Mouse (Mus musculus) neural tube, embryonic 13.5 days (tissue): ENCODE results near the gene Cmtm8. TPM values are rescaled to one million over a fixed set of nuclear protein-coding genes. Genes with fewer than 3 reads are reported as not detected.

Source experiments
- ATAC-seq: fragments of 200-750 bp; cut with Nextera tagmentation; 2 replicates; pipeline ENCODE4 v1.8.0; 2017; ENCODE audit warnings: low read depth, mild to moderate bottlenecking, moderate TSS enrichment, moderate library complexity
- H3K27ac ChIP-seq: fragments of 300-500 bp; sonication (generic); replicated peaks from 2 replicates; pipeline ENCODE4 v1.5.1; 2015; ENCODE audit warnings: moderate library complexity, mild to moderate bottlenecking, inconsistent platforms
- H3K27me3 ChIP-seq: fragments of 300-500 bp; sonication (generic); 2 replicates; pipeline ENCODE4 v1.6.1; 2015; ENCODE audit warnings: mild to moderate bottlenecking, inconsistent platforms
- H3K36me3 ChIP-seq: fragments of 300-500 bp; sonication (generic); 2 replicates; pipeline ENCODE4 v1.6.1; 2015; ENCODE audit warnings: mild to moderate bottlenecking, inconsistent platforms
- H3K4me1 ChIP-seq: fragments of 300-500 bp; sonication (generic); replicated peaks from 2 replicates; pipeline ENCODE4 v1.6.1; 2015; ENCODE audit warnings: inconsistent platforms
- H3K4me2 ChIP-seq: fragments of 300-500 bp; sonication (generic); 2 replicates; pipeline ENCODE4 v1.6.1; 2015; ENCODE audit warnings: inconsistent platforms, mild to moderate bottlenecking, moderate library complexity
- H3K4me3 ChIP-seq: fragments of 300-500 bp; sonication (generic); 2 replicates; pipeline ENCODE4 v1.5.1; 2015; ENCODE audit warnings: mild to moderate bottlenecking, inconsistent platforms
- H3K9ac ChIP-seq: fragments of 300-500 bp; sonication (generic); 2 replicates; pipeline ENCODE4 v1.6.1; 2015; ENCODE audit warnings: moderate library complexity, mild to moderate bottlenecking, inconsistent platforms
- H3K9me3 ChIP-seq: fragments of 300-500 bp; sonication (generic); 2 replicates; pipeline ENCODE4 v1.6.1; 2016; ENCODE audit warnings: inconsistent platforms
- whole genome bisulfite sequencing: fragments of 180-500 bp; shearing (Covaris S2); methylation state at CpG from one replicate; pipeline ENCODE4 v1.1.7; 2015; 5-methylcytosine and 5-hydroxymethylcytosine counted together
- polyA plus RNA-seq: library from polyadenylated mRNA; unstranded; fragments of >200 nt; fragmentation: Nextera tagmentation; extraction: Ambion mirVana; gene quantifications from 2 replicates; pipeline ENCODE4 v1.2.1, GENCODE M21; 2015

The Cmtm8 gene
- polyA plus RNA-seq, 1 experiment from 2014 or later: 17.3 TPM

GRCm38 (mm10) chr9:114780746-114781525 lies 63.0 kb downstream of the Cmtm8 start:
- H3K4me1 ChIP-seq: peaks cover 30% of the 10 kb centered on the region
- H3K9me3 ChIP-seq: no peaks in the 10 kb centered on the region
- H3K4me3 ChIP-seq: peak overlapping the region; percentile 51
- peaks cover 6% of the 10 kb centered on the region; the same call in 1 of the 2 replicates for H3K27me3 ChIP-seq
- no peaks in the 10 kb centered on the region for H3K36me3 ChIP-seq
- peak overlapping the region; percentile 74 for H3K9ac ChIP-seq
- WGBS: under 1% methylated on average over 38 of the region's 38 CpGs
- H3K27ac ChIP-seq: peak overlapping the region; percentile 46
- H3K4me2 ChIP-seq: peak overlapping the region; percentile 94
- ATAC-seq: peak; percentile 44; the same call in 1 of the 2 replicates

- peak overlapping the region; percentile 94 for H3K4me2 ChIP-seq
- no peak overlapping the region for H3K27ac ChIP-seq
- ATAC-seq: 0 out of 2 replicates have a peak, but pooled peaks have one; percentile 6
- 28% methylated on average over 23 of the region's 23 CpGs for WGBS
- H3K36me3 ChIP-seq: no peaks in the 10 kb centered on the region
- no peaks in the 10 kb centered on the region for H3K9me3 ChIP-seq
- H3K4me3 ChIP-seq: peak overlapping the region; percentile 51
- peak overlapping the region; percentile 74 for H3K9ac ChIP-seq
- H3K27me3 ChIP-seq: peaks cover 6% of the 10 kb centered on the region; the same call in 1 of the 2 replicates
- peaks cover 28% of the 10 kb centered on the region for H3K4me1 ChIP-seq
These were observed 63.8 kb downstream of the Cmtm8 start for GRCm38 (mm10) chr9:114779984-114780745.

GRCm38 (mm10) chr9:114778877-114779276 lies 65.1 kb downstream of the Cmtm8 start:
- ATAC-seq: no peak

GRCm38 (mm10) chr9:114778047-114778390 lies 65.9 kb downstream of the Cmtm8 start:
- H3K4me2 ChIP-seq: no peak overlapping the region
- H3K27ac ChIP-seq: no peak overlapping the region
- H3K9me3 ChIP-seq: no peaks in the 10 kb centered on the region
- no peak overlapping the region for H3K9ac ChIP-seq
- H3K4me3 ChIP-seq: no peak overlapping the region
- peaks cover 6% of the 10 kb centered on the region; the same call in 1 of the 2 replicates for H3K27me3 ChIP-seq
- 90% methylated on average over 7 of the region's 7 CpGs for WGBS
- no peaks in the 10 kb centered on the region for H3K36me3 ChIP-seq
- no peak for ATAC-seq
- peaks cover 34% of the 10 kb centered on the region for H3K4me1 ChIP-seq

More at GRCm38 (mm10) chr9:114778877-114779276, 65.1 kb downstream of the Cmtm8 start:
- Histone ChIP-seq H3K36me3 (no peaks in the 10 kb centered on the region), H3K4me3 (no peak overlapping the region), H3K27me3 (peaks cover 6% of the 10 kb centered on the region; the same call in 1 of the 2 replicates), H3K27ac (no peak overlapping the region), H3K9ac (no peak overlapping the region), H3K4me2 (no peak overlapping the region), H3K4me1 (peaks cover 34% of the 10 kb centered on the region), H3K9me3 (no peaks in the 10 kb centered on the region)
- WGBS: 91% methylated on average over 7 of the region's 7 CpGs

GRCm38 (mm10) chr9:114777178-114778046 lies 66.5 kb downstream of the Cmtm8 start:
- no peak for ATAC-seq
- no peaks in the 10 kb centered on the region for H3K9me3 ChIP-seq
- no peak overlapping the region for H3K9ac ChIP-seq
- H3K4me2 ChIP-seq: no peak overlapping the region
- no peaks in the 10 kb centered on the region for H3K36me3 ChIP-seq
- peaks cover 34% of the 10 kb centered on the region for H3K4me1 ChIP-seq
- WGBS: 82% methylated on average over 6 of the region's 6 CpGs
- H3K4me3 ChIP-seq: no peak overlapping the region
- H3K27me3 ChIP-seq: 0 out of 2 replicates have a peak, but pooled peaks cover 6% of the 10 kb centered on the region
- H3K27ac ChIP-seq: no peak overlapping the region

GRCm38 (mm10) chr9:114776361-114776760 lies 67.6 kb downstream of the Cmtm8 start:
- Histone ChIP-seq H3K4me1 (peaks cover 27% of the 10 kb centered on the region), H3K27me3 (0 out of 2 replicates have a peak, but pooled peaks cover 6% of the 10 kb centered on the region), H3K9ac (no peak overlapping the region), H3K27ac (no peak overlapping the region), H3K9me3 (no peaks in the 10 kb centered on the region), H3K4me2 (no peak overlapping the region), H3K36me3 (no peaks in the 10 kb centered on the region), H3K4me3 (no peak overlapping the region)
- no peak for ATAC-seq
- WGBS: 82% methylated on average over 3 of the region's 3 CpGs

GRCm38 (mm10) chr9:114775272-114775671 lies 68.7 kb downstream of the Cmtm8 start:
- no peak overlapping the region for H3K27ac ChIP-seq
- no peaks in the 10 kb centered on the region for H3K9me3 ChIP-seq
- H3K4me3 ChIP-seq: no peak overlapping the region
- H3K4me2 ChIP-seq: no peak overlapping the region
- 70% methylated on average over 4 of the region's 4 CpGs for WGBS
- H3K4me1 ChIP-seq: peaks cover 16% of the 10 kb centered on the region
- H3K9ac ChIP-seq: peak overlapping the region; percentile 26; the same call in 1 of the 2 replicates
- H3K27me3 ChIP-seq: 0 out of 2 replicates have a peak, but pooled peaks cover 6% of the 10 kb centered on the region
- ATAC-seq: no peak
- H3K36me3 ChIP-seq: no peaks in the 10 kb centered on the region

- H3K36me3 ChIP-seq: no peaks in the 10 kb centered on the region
- 84% methylated on average over 6 of the region's 6 CpGs for WGBS
- no peak overlapping the region for H3K4me3 ChIP-seq
- H3K9ac ChIP-seq: no peak overlapping the region
- no peak for ATAC-seq
- peaks cover 12% of the 10 kb centered on the region for H3K4me1 ChIP-seq
- no peaks in the 10 kb centered on the region for H3K9me3 ChIP-seq
- no peak overlapping the region for H3K4me2 ChIP-seq
- H3K27me3 ChIP-seq: 0 out of 2 replicates have a peak, but pooled peaks cover under 1% of the 10 kb centered on the region
- no peak overlapping the region for H3K27ac ChIP-seq
These were observed 69.3 kb downstream of the Cmtm8 start for GRCm38 (mm10) chr9:114774629-114775028.

- Histone ChIP-seq H3K4me2 (no peak overlapping the region), H3K9me3 (no peaks in the 10 kb centered on the region), H3K27me3 (no peaks in the 10 kb centered on the region), H3K4me3 (no peak overlapping the region), H3K9ac (no peak overlapping the region), H3K36me3 (no peaks in the 10 kb centered on the region), H3K27ac (no peak overlapping the region), H3K4me1 (peaks cover 28% of the 10 kb centered on the region)
- 76% methylated on average over 7 of the region's 7 CpGs for WGBS
- no peak for ATAC-seq
These were observed 72.4 kb downstream of the Cmtm8 start for GRCm38 (mm10) chr9:114771565-114771964.

GRCm38 (mm10) chr9:114770224-114770623 lies 73.7 kb downstream of the Cmtm8 start:
- ATAC-seq: no peak
- 91% methylated on average over 4 of the region's 4 CpGs for WGBS
- Histone ChIP-seq H3K9me3 (no peaks in the 10 kb centered on the region), H3K4me3 (no peak overlapping the region), H3K4me2 (no peak overlapping the region), H3K36me3 (no peaks in the 10 kb centered on the region), H3K27me3 (no peaks in the 10 kb centered on the region), H3K9ac (no peak overlapping the region), H3K4me1 (peaks cover 24% of the 10 kb centered on the region), H3K27ac (no peak overlapping the region)

GRCm38 (mm10) chr9:114768066-114768465 lies 75.9 kb downstream of the Cmtm8 start:
- ATAC-seq: no peak
- H3K4me2 ChIP-seq: no peak overlapping the region
- WGBS: 61% methylated on average over 10 of the region's 10 CpGs
- H3K27ac ChIP-seq: no peak overlapping the region
- H3K27me3 ChIP-seq: no peaks in the 10 kb centered on the region
- no peaks in the 10 kb centered on the region for H3K9me3 ChIP-seq
- H3K36me3 ChIP-seq: no peaks in the 10 kb centered on the region
- H3K9ac ChIP-seq: no peak overlapping the region
- no peak overlapping the region for H3K4me3 ChIP-seq
- H3K4me1 ChIP-seq: peaks cover 17% of the 10 kb centered on the region
